Mouse (Mus musculus) liver, embryonic 11.5 days (tissue): Measurements from ENCODE around the gene Afg1l. TPM values are rescaled to one million over a fixed set of nuclear protein-coding genes. Genes with fewer than 3 reads are reported as not detected.

Experiments
- ATAC-seq: fragments of 200-750 bp; cut with Nextera tagmentation; replicated peaks from 2 replicates; pipeline ENCODE4 v1.8.0; 2017; ENCODE audit warnings: moderate number of reproducible peaks, mild to moderate bottlenecking, moderate TSS enrichment, moderate library complexity; ENCODE audit not compliant: low FRiP score
- DNase-seq: peaks from one replicate; pipeline ENCODE4 v3.0.0-alpha.2; 2017; ENCODE audit warnings: low spot score
- H3K27ac ChIP-seq: fragments of 300-500 bp; sonication (generic); 2 replicates; pipeline ENCODE4 v1.5.1; 2014; ENCODE audit warnings: mild to moderate bottlenecking, low read depth, low read length, control low read depth
- H3K27me3 ChIP-seq: fragments of 300-500 bp; sonication (generic); replicated peaks from 2 replicates; pipeline ENCODE4 v1.6.1; 2014; ENCODE audit warnings: low read length, mixed read lengths; ENCODE audit not compliant: control insufficient read depth, insufficient read depth
- H3K36me3 ChIP-seq: fragments of 300-500 bp; sonication (generic); 2 replicates; pipeline ENCODE4 v1.6.1; 2014; ENCODE audit warnings: mild to moderate bottlenecking, low read length, moderate library complexity, mixed read lengths; ENCODE audit not compliant: control insufficient read depth, insufficient read depth
- H3K4me1 ChIP-seq: fragments of 300-500 bp; sonication (generic); replicated peaks from 2 replicates; pipeline ENCODE4 v1.6.1; 2014; ENCODE audit warnings: low read length, mixed read lengths; ENCODE audit not compliant: control insufficient read depth, insufficient read depth
- H3K4me2 ChIP-seq: fragments of 300-500 bp; sonication (generic); 2 replicates; pipeline ENCODE4 v1.6.1; 2014; ENCODE audit warnings: mild to moderate bottlenecking, control low read depth, moderate library complexity
- H3K4me3 ChIP-seq: fragments of 300-500 bp; sonication (generic); 2 replicates; pipeline ENCODE4 v1.5.1; 2014; ENCODE audit warnings: low read depth, low read length, control low read depth
- H3K9ac ChIP-seq: fragments of 300-500 bp; sonication (generic); 2 replicates; pipeline ENCODE4 v1.6.1; 2014; ENCODE audit warnings: low read depth, low read length, control low read depth
- H3K9me3 ChIP-seq: fragments of 300-500 bp; sonication (generic); 2 replicates; pipeline ENCODE4 v1.6.1; 2016; ENCODE audit warnings: low read length, inconsistent platforms, mixed read lengths; ENCODE audit not compliant: control insufficient read depth
- WGBS: fragments of 180-500 bp; shearing (Covaris S2); extraction: QIAGEN DNeasy Blood & Tissue Kit; methylation state at CpG from one replicate; pipeline ENCODE4 v1.1.7; 2014; 5-methylcytosine and 5-hydroxymethylcytosine counted together
- polyA plus RNA-seq: library from polyadenylated mRNA; unstranded; fragments of >200 nt; fragmentation: Nextera tagmentation; extraction: Ambion mirVana; gene quantifications from 2 replicates; pipeline ENCODE4 v1.2.1, GENCODE M21; 2014

Afg1l gene
- 5.0 TPM in 2 replicates for polyA plus RNA-seq

- ATAC-seq (peak; percentile 92), DNase-seq (peak; percentile 92)
- peak within 1 kb of the TSS; percentile 88 for H3K4me2 ChIP-seq
- H3K9ac ChIP-seq: peak within 1 kb of the TSS; percentile 94
- no peaks in the 10 kb centered on the region for H3K27me3 ChIP-seq
- peaks cover 32% of the 10 kb centered on the region for H3K4me1 ChIP-seq
- peak within 1 kb of the TSS; percentile 98 for H3K27ac ChIP-seq
- H3K9me3 ChIP-seq: no peaks in the 10 kb centered on the region
- under 1% methylated on average over 29 of the region's 29 CpGs for WGBS
- H3K4me3 ChIP-seq: peak within 1 kb of the TSS; percentile 84
- no peaks in the 10 kb centered on the region for H3K36me3 ChIP-seq
Observed at GRCm38 (mm10) chr10:42478341-42478720, at the start of gene Afg1l. Gene Afg1l (minus strand): TSS chr10:42478565.

- ATAC-seq (peak; percentile 80), DNase-seq (no peak)
- Histone ChIP-seq H3K27me3 (no peaks in the 10 kb centered on the region), H3K4me2 (0 out of 2 replicates have a peak overlapping the region, but pooled peaks have one; percentile 17), H3K36me3 (peaks cover 9% of the 10 kb centered on the region; the same call in 1 of the 2 replicates), H3K9ac (0 out of 2 replicates have a peak overlapping the region, but pooled peaks have one; percentile 10), H3K4me3 (no peak overlapping the region), H3K4me1 (peaks cover 32% of the 10 kb centered on the region), H3K27ac (peak overlapping the region; percentile 89), H3K9me3 (no peaks in the 10 kb centered on the region)
- 82% methylated on average over 3 of the region's 3 CpGs for WGBS
Observed at GRCm38 (mm10) chr10:42525682-42526081, 47.3 kb upstream of the Afg1l start.

- no peak overlapping the region for H3K9ac ChIP-seq
- no peak overlapping the region for H3K4me2 ChIP-seq
- no peaks in the 10 kb centered on the region for H3K27me3 ChIP-seq
- DNase-seq (no peak), ATAC-seq (no peak)
- no peak overlapping the region for H3K27ac ChIP-seq
- H3K4me3 ChIP-seq: no peak overlapping the region
- WGBS: 90% methylated on average over 11 of the region's 11 CpGs
- peaks cover 8% of the 10 kb centered on the region; the same call in 1 of the 2 replicates for H3K36me3 ChIP-seq
- peaks cover 42% of the 10 kb centered on the region for H3K4me1 ChIP-seq
- H3K9me3 ChIP-seq: no peaks in the 10 kb centered on the region
Observed at GRCm38 (mm10) chr10:42523556-42524162, 45.3 kb upstream of the Afg1l start.

- Histone ChIP-seq H3K36me3 (peaks cover 3% of the 10 kb centered on the region; the same call in 1 of the 2 replicates), H3K27ac (no peak overlapping the region), H3K9me3 (no peaks in the 10 kb centered on the region), H3K4me2 (no peak overlapping the region), H3K4me3 (no peak overlapping the region), H3K9ac (no peak overlapping the region), H3K27me3 (no peaks in the 10 kb centered on the region), H3K4me1 (peaks cover 48% of the 10 kb centered on the region)
- no peak for ATAC-seq
- WGBS: 76% methylated on average over 2 of the region's 2 CpGs
- DNase-seq: no peak
Observed at GRCm38 (mm10) chr10:42522912-42523311, 44.5 kb upstream of the Afg1l start.

- Histone ChIP-seq H3K4me3 (no peak overlapping the region), H3K9me3 (no peaks in the 10 kb centered on the region), H3K4me1 (peaks cover 53% of the 10 kb centered on the region), H3K9ac (no peak overlapping the region), H3K36me3 (peaks cover 1% of the 10 kb centered on the region; the same call in 1 of the 2 replicates), H3K4me2 (peak overlapping the region; percentile 1; the same call in 1 of the 2 replicates), H3K27ac (peak overlapping the region; percentile 60), H3K27me3 (no peaks in the 10 kb centered on the region)
- ATAC-seq (peak; percentile 71), DNase-seq (no peak)
- 31% methylated on average over 5 of the region's 5 CpGs for WGBS
Observed at GRCm38 (mm10) chr10:42521315-42521981, 43.1 kb upstream of the Afg1l start.

- ATAC-seq: peak; percentile 62
- H3K27ac ChIP-seq: peak overlapping the region; percentile 35
- 64% methylated on average over 8 of the region's 8 CpGs for WGBS
- DNase-seq: no peak
- H3K27me3 ChIP-seq: no peaks in the 10 kb centered on the region
- H3K36me3 ChIP-seq: no peaks in the 10 kb centered on the region
- H3K9me3 ChIP-seq: no peaks in the 10 kb centered on the region
- peaks cover 42% of the 10 kb centered on the region for H3K4me1 ChIP-seq
- no peak overlapping the region for H3K9ac ChIP-seq
- no peak overlapping the region for H3K4me3 ChIP-seq
- peak overlapping the region; percentile 20 for H3K4me2 ChIP-seq
Observed at GRCm38 (mm10) chr10:42518363-42518762, 40.0 kb upstream of the Afg1l start.

- H3K27me3 ChIP-seq: no peaks in the 10 kb centered on the region
- no peak overlapping the region for H3K4me3 ChIP-seq
- no peak overlapping the region for H3K9ac ChIP-seq
- peaks cover 40% of the 10 kb centered on the region for H3K4me1 ChIP-seq
- H3K27ac ChIP-seq: no peak overlapping the region
- ATAC-seq (no peak), DNase-seq (no peak)
- no peak overlapping the region for H3K4me2 ChIP-seq
- no peaks in the 10 kb centered on the region for H3K9me3 ChIP-seq
- H3K36me3 ChIP-seq: no peaks in the 10 kb centered on the region; the same call in 1 of the 2 replicates
Observed at GRCm38 (mm10) chr10:42514125-42514524, 35.8 kb upstream of the Afg1l start.

GRCm38 (mm10) chr10:42511184-42512135, 33.1 kb upstream of the Afg1l start:
- DNase-seq (no peak), ATAC-seq (peak; percentile 91)
- 52% methylated on average over 6 of the region's 6 CpGs for WGBS
- Histone ChIP-seq H3K4me3 (no peak overlapping the region), H3K4me1 (peaks cover 22% of the 10 kb centered on the region), H3K36me3 (no peaks in the 10 kb centered on the region; the same call in 1 of the 2 replicates), H3K27ac (peak overlapping the region; percentile 80), H3K9ac (no peak overlapping the region), H3K9me3 (no peaks in the 10 kb centered on the region), H3K27me3 (no peaks in the 10 kb centered on the region), H3K4me2 (peak overlapping the region; percentile 29)
